Mouse (Mus musculus): ENCODE results near the gene Ptger3.

DNA sequence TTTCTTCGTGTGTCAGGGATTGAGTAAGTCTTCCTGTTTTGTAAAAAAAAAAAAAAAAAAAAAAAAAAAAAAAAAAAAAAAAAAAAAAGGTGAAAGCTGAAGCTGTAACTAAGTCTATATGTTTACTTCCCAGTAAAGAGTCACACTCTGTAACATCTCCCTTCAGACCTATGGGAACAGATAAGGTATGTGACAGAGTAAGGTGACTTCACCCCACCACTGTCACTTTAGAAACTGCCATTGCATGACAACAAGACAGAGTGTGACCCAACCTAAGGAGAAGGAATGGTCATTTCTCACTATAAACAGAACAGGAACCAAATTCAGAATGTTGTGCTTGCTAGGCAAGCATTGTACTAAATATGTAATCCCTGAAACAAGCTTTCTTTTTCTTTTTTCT lies 46.9 kb downstream of the Ptger3 start:
- TF ChIP-seq POLR2A (IDR thresholded peaks at IDR 0.05; ENCODE audit: borderline replicate concordance, low read depth, low read length), result no peak
- TF ChIP-seq CTCF (IDR thresholded peaks at IDR 0.05; ENCODE audit: low read depth, low read length), result no peak
